Mouse (Mus musculus): ENCODE measurements around the gene Prm1. TPM values are rescaled to one million over a fixed set of nuclear protein-coding genes. Genes with fewer than 3 reads are reported as not detected.

Prm1 gene
- polyA plus RNA-seq, 1 experiment from 2014 or later: not detected

DNA sequence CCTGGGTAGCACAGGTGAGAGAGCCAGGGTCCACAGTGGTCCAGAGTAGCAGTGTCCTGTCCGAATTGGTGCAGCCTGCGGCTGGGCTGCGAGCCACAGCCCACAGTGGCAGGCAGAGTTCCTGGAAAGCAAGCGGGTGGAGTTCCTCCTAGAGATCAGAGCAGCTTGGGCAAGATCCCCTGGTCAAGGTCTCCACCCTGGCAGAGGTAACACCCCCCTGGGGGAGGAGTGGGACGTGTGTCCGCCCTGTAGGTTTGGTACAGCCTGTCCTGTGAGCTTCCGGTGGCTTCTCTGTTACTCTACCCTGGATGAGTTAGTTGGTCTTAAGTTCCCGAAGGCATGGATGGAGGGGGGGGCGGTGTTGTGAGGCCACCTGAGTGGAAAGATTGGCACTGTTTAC, 36.8 kb downstream of the Prm1 start:
- Histone ChIP-seq H3K36me3 (ENCODE audit: control insufficient read depth, insufficient read depth) (no peaks in the 10 kb centered on the region), H3K27me3 (ENCODE audit: control insufficient read depth, insufficient read depth, low read depth, low read length) (no peaks in the 10 kb centered on the region; the same call in 1 of the 2 replicates), H3K27ac (ENCODE audit: low read length) (no peak overlapping the region), H3K4me2 (ENCODE audit: low read depth, low read length) (no peak overlapping the region), H3K9ac (ENCODE audit: low read depth, low read length) (no peak overlapping the region), H3K9me3 (replicated peaks; ENCODE audit: control insufficient read depth, low read length) (no peaks in the 10 kb centered on the region), H3K4me1 (ENCODE audit: control insufficient read depth, low read depth, low read length) (no peaks in the 10 kb centered on the region; the same call in 1 of the 2 replicates), H3K4me3 (ENCODE audit: low read depth, low read length) (no peak overlapping the region)
- WGBS (ENCODE audit: insufficient replicate concordance): 17% methylated on average over 9 of the region's 9 CpGs
- ATAC-seq (ENCODE audit: low read depth): peak; percentile 19; the same call in 1 of the 2 replicates

DNA sequence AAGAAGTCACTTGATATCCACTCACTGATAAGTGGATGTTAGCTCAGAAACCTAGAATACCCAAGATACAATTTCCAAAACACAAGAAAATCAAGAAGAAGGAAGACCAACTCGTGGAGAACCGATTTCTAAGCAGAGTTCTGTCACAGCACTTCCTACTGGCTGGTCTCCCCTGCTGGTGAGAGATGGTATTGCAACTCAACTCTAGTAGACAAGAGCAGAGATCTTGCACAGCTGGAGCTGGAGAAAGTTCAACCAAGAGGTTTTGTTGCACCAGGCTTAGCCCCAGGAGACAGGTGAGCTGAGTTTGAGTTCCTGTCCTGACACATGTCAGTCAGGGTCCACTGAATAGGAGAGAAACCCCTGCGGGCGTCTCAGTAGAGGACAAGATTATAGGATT, 38.5 kb downstream of the Prm1 start:
- no peak for ATAC-seq (ENCODE audit: low read depth)
- no peaks in the 10 kb centered on the region for H3K36me3 ChIP-seq (ENCODE audit: control insufficient read depth, insufficient read depth)
- no peak overlapping the region for H3K4me3 ChIP-seq (ENCODE audit: low read depth, low read length)
- H3K27ac ChIP-seq (ENCODE audit: low read length): no peak overlapping the region
- no peaks in the 10 kb centered on the region; the same call in 1 of the 2 replicates for H3K27me3 ChIP-seq (ENCODE audit: control insufficient read depth, insufficient read depth, low read depth, low read length)
- H3K9ac ChIP-seq (ENCODE audit: low read depth, low read length): no peak overlapping the region
- no peak overlapping the region for H3K4me2 ChIP-seq (ENCODE audit: low read depth, low read length)
- 37% methylated on average over 4 of the region's 4 CpGs for WGBS (ENCODE audit: insufficient replicate concordance)
- H3K9me3 ChIP-seq (replicated peaks; ENCODE audit: control insufficient read depth, low read length): no peaks in the 10 kb centered on the region
- no peaks in the 10 kb centered on the region; the same call in 1 of the 2 replicates for H3K4me1 ChIP-seq (ENCODE audit: control insufficient read depth, low read depth, low read length)

DNA sequence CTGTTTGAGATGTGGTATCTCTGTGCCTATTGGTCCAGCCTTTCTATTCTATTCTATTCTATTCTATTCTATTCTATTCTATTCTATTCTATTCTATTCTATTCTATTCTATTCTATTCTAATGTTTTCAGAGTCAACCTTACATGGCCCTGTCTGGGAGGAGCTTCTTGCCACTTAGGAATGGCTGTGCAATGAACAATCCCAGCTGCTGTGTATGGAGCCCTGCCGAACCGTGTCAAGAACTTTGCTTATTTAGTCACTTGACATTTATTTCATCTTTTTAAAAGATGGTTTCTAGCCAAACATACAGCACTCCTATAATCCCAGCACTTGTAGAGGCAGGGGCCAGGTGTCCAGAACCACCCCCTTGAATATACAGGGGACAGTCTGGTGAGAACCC, 41.3 kb downstream of the Prm1 start:
- no peak overlapping the region for H3K4me2 ChIP-seq (ENCODE audit: low read depth, low read length)

DNA sequence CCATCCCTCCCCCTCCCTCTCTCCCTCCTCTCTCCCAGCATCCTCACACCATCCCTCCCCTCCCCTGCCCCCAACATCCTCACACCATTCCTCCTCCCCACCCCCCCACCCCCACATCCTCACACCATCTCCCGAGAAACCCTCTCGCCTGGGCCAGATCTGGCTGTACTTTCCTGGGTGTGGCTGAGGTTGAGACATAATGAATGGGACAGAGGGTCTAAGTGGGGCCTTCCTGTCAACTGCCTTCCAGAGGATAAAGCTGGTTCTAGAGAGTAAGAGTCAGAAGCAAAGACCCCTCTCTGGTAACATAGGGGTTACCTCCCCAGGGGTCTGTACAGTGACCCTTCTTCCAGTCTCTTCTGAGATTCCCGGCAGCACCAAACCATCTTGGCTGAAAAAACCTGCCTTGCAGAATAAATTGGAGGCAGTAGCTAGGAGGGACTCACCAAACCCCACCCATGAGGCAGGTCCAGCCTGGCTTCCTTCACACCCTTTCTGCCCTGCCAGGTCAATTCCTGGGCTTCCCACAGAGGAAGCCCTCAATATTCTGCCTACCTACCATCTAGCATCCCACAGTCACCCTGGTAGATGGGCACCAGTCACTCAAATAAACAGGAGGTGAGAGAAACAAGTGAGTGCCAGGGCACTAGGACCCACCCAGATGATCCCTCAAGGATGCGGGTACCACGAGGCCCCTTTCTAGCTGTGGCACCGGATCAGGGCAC, 41.9 kb downstream of the Prm1 start:
- H3K27me3 ChIP-seq (ENCODE audit: control insufficient read depth, insufficient read depth, low read depth, low read length): peaks cover 2% of the 10 kb centered on the region
- H3K4me2 ChIP-seq (ENCODE audit: low read depth, low read length): no peak overlapping the region
- H3K9ac ChIP-seq (ENCODE audit: low read depth, low read length): no peak overlapping the region
- no peaks in the 10 kb centered on the region for H3K36me3 ChIP-seq (ENCODE audit: control insufficient read depth, insufficient read depth)
- ATAC-seq (ENCODE audit: low read depth): no peak
- no peaks in the 10 kb centered on the region; the same call in 1 of the 2 replicates for H3K4me1 ChIP-seq (ENCODE audit: control insufficient read depth, low read depth, low read length)
- H3K4me3 ChIP-seq (ENCODE audit: low read depth, low read length): no peak overlapping the region
- no peaks in the 10 kb centered on the region for H3K9me3 ChIP-seq (replicated peaks; ENCODE audit: control insufficient read depth, low read length)
- no peak overlapping the region for H3K27ac ChIP-seq (ENCODE audit: low read length)
- WGBS (ENCODE audit: insufficient replicate concordance): 37% methylated on average over 6 of the region's 6 CpGs

More for the DNA sequence above, 41.3 kb downstream of the Prm1 start:
- ATAC-seq (ENCODE audit: low read depth): no peak
- 28% methylated on average over 2 of the region's 2 CpGs for WGBS (ENCODE audit: insufficient replicate concordance)
- Histone ChIP-seq H3K36me3 (ENCODE audit: control insufficient read depth, insufficient read depth) (no peaks in the 10 kb centered on the region), H3K9me3 (replicated peaks; ENCODE audit: control insufficient read depth, low read length) (no peaks in the 10 kb centered on the region), H3K27ac (ENCODE audit: low read length) (no peak overlapping the region), H3K4me1 (ENCODE audit: control insufficient read depth, low read depth, low read length) (no peaks in the 10 kb centered on the region; the same call in 1 of the 2 replicates), H3K27me3 (ENCODE audit: control insufficient read depth, insufficient read depth, low read depth, low read length) (peaks cover 2% of the 10 kb centered on the region), H3K4me3 (ENCODE audit: low read depth, low read length) (no peak overlapping the region), H3K9ac (ENCODE audit: low read depth, low read length) (no peak overlapping the region)

DNA sequence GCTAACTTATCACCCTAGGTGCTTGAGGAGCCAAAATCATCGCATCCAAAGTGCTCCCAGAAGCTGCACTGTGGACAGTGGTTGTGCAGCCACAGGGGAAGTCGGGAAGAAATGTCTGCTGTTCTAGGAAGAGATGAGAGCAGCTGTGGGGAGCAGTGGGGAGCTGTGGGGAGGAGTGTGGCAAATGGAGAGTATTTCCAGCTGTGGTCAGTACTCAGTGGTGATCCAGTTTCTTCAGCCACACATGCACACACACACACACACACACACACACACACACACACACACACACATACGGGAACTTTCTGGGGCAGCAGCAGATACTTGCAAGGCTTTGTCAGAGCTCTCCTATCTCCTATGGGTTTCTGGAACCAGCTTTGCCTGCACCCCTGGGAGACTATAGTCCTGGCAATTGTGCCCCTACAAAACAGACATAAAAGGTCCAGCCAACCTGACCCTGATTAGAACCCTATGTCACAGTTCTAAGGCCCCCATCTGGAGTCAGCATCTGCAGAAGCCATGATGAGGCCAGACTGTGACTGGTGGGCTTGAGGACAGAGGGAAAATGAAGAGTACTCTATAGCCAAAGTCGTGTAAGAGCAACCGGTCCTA, 43.0 kb downstream of the Prm1 start:
- Histone ChIP-seq H3K9me3 (replicated peaks; ENCODE audit: control insufficient read depth, low read length) (no peaks in the 10 kb centered on the region), H3K27ac (ENCODE audit: low read length) (no peak overlapping the region), H3K4me1 (ENCODE audit: control insufficient read depth, low read depth, low read length) (no peaks in the 10 kb centered on the region), H3K9ac (ENCODE audit: low read depth, low read length) (no peak overlapping the region), H3K4me2 (ENCODE audit: low read depth, low read length) (no peak overlapping the region), H3K27me3 (ENCODE audit: control insufficient read depth, insufficient read depth, low read depth, low read length) (peaks cover 2% of the 10 kb centered on the region; the same call in 1 of the 2 replicates), H3K4me3 (ENCODE audit: low read depth, low read length) (no peak overlapping the region), H3K36me3 (ENCODE audit: control insufficient read depth, insufficient read depth) (no peaks in the 10 kb centered on the region)
- no peak for ATAC-seq (ENCODE audit: low read depth)
- 44% methylated on average over 5 of the region's 5 CpGs for WGBS (ENCODE audit: insufficient replicate concordance)

DNA sequence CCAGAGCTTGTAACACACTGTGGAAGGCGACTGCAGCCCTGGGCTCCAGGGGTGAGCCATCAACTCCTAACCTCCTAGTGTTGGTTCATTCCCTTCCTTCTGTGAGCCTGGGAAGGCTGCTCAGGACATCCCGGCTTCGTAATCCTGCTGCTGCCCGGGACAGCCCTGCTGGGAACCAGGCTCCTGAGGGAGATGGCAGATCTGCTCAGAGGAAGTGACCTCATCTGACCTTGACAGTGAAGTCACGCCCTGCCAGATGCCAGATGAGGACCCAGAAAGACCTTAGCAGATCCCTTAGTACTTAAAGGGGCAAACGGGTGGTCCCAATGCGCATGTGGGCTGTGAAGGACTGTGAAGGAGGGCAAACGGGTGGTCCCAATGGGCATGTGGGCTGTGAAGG, 44.5 kb downstream of the Prm1 start:
- no peaks in the 10 kb centered on the region for H3K9me3 ChIP-seq (replicated peaks; ENCODE audit: control insufficient read depth, low read length)
- ATAC-seq (ENCODE audit: low read depth): no peak
- no peaks in the 10 kb centered on the region for H3K4me1 ChIP-seq (ENCODE audit: control insufficient read depth, low read depth, low read length)
- no peak overlapping the region for H3K9ac ChIP-seq (ENCODE audit: low read depth, low read length)
- WGBS (ENCODE audit: insufficient replicate concordance): 53% methylated on average over 8 of the region's 8 CpGs
- H3K4me2 ChIP-seq (ENCODE audit: low read depth, low read length): no peak overlapping the region
- H3K4me3 ChIP-seq (ENCODE audit: low read depth, low read length): no peak overlapping the region
- H3K27ac ChIP-seq (ENCODE audit: low read length): no peak overlapping the region
- H3K36me3 ChIP-seq (ENCODE audit: control insufficient read depth, insufficient read depth): no peaks in the 10 kb centered on the region
- peaks cover 2% of the 10 kb centered on the region; the same call in 1 of the 2 replicates for H3K27me3 ChIP-seq (ENCODE audit: control insufficient read depth, insufficient read depth, low read depth, low read length)

DNA sequence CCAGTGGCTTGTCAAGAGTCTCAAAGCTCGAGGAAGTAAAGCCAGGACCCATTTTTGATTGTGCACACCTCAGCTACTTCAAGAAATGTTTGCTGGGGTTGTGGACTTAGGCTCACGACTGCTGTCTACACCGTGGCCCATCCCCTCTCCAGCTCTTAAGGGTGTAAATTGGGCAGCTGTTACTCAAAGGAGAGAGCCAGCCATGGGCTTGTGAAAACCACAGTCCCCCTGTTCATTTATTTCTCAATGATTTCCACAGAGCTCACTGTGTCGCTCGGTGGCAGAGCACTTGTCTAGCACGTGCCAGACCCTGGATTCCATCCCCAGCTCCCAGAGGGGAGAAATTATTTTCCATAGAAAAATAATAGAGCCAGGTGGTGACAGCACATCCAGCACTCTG, 49.5 kb downstream of the Prm1 start:
- Histone ChIP-seq H3K27me3 (ENCODE audit: control insufficient read depth, insufficient read depth, low read depth, low read length) (peaks cover 2% of the 10 kb centered on the region; the same call in 1 of the 2 replicates), H3K9me3 (replicated peaks; ENCODE audit: control insufficient read depth, low read length) (no peaks in the 10 kb centered on the region), H3K4me2 (ENCODE audit: low read depth, low read length) (no peak overlapping the region), H3K4me3 (ENCODE audit: low read depth, low read length) (no peak overlapping the region), H3K27ac (ENCODE audit: low read length) (no peak overlapping the region), H3K4me1 (ENCODE audit: control insufficient read depth, low read depth, low read length) (no peaks in the 10 kb centered on the region), H3K36me3 (ENCODE audit: control insufficient read depth, insufficient read depth) (no peaks in the 10 kb centered on the region), H3K9ac (ENCODE audit: low read depth, low read length) (no peak overlapping the region)
- no peak for ATAC-seq (ENCODE audit: low read depth)
- 48% methylated on average over 6 of the region's 6 CpGs for WGBS (ENCODE audit: insufficient replicate concordance)

DNA sequence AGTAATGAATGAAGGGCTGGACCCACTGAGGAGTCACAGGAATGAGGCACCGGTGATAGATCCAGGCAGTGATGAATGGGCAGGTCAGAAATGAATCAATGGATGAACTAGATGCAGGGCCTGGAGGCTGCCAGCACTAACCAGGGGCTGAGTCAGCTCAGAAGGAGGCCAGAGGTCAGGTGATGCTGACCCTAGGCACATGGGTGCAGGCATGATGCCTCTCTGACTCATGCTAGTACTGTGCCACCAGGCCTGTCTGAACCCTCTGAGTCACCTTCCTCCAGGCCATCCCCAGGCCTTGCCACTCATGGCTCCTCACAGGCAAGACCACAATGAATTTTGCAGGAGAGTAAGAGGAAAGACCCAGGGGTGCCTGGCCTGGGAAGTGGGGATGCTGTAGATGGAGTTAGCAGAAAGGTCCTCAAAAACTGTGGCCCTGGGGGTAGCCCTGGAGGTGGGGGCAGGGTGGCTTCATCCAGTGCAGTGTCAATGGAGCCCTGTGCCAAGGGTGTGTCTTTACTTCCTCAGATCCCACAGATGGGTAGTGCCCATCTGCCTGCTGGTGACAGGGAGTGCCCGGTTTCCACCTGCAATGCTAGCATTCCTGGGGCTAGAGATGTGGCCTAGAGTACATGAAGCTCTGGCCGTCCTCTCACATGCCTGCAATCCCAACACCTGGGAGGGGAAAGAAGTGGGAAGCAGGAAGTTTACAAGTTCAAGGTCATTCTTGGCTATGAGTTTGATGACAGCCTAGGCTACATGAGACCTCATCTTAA, 50.9 kb downstream of the Prm1 start:
- 57% methylated on average over 3 of the region's 3 CpGs for WGBS (ENCODE audit: insufficient replicate concordance)
- no peaks in the 10 kb centered on the region for H3K4me1 ChIP-seq (ENCODE audit: control insufficient read depth, low read depth, low read length)
- H3K9me3 ChIP-seq (replicated peaks; ENCODE audit: control insufficient read depth, low read length): no peaks in the 10 kb centered on the region
- no peaks in the 10 kb centered on the region for H3K36me3 ChIP-seq (ENCODE audit: control insufficient read depth, insufficient read depth)
- peaks cover under 1% of the 10 kb centered on the region; the same call in 1 of the 2 replicates for H3K27me3 ChIP-seq (ENCODE audit: control insufficient read depth, insufficient read depth, low read depth, low read length)
- H3K27ac ChIP-seq (ENCODE audit: low read length): no peak overlapping the region
- ATAC-seq (ENCODE audit: low read depth): no peak
- H3K4me3 ChIP-seq (ENCODE audit: low read depth, low read length): no peak overlapping the region
- no peak overlapping the region for H3K9ac ChIP-seq (ENCODE audit: low read depth, low read length)
- no peak overlapping the region for H3K4me2 ChIP-seq (ENCODE audit: low read depth, low read length)

All from liver, embryonic 16.5 days (tissue).